Mouse (Mus musculus) lung, postnatal 0 days (tissue): ENCODE measurements around the gene Gm9046. TPM values are rescaled to one million over a fixed set of nuclear protein-coding genes. Genes with fewer than 3 reads are reported as not detected.
"Not testable (repeated sequence)": the region's sequence is repeated elsewhere in the genome, so short reads cannot be mapped to it uniquely, and the experiment has no call there.

Source experiments
- ATAC-seq: fragments of 200-750 bp; cut with Nextera tagmentation; 2 replicates; pipeline ENCODE4 v1.8.0; 2017; ENCODE audit warnings: moderate library complexity
- DNase-seq: peaks from one replicate; pipeline ENCODE4 v3.0.0-alpha.2; 2016; ENCODE audit warnings: low spot score
- H3K27ac ChIP-seq: fragments of 300-500 bp; sonication (generic); 2 replicates; pipeline ENCODE4 v1.5.1; 2014; ENCODE audit warnings: antibody characterized with exemption, mild to moderate bottlenecking, low read length, mixed read lengths
- H3K27me3 ChIP-seq: fragments of 300-500 bp; sonication (generic); replicated peaks from 2 replicates; pipeline ENCODE4 v1.6.1; 2014; ENCODE audit warnings: low read length, mixed read lengths; ENCODE audit not compliant: insufficient read depth
- H3K36me3 ChIP-seq: fragments of 300-500 bp; sonication (generic); 2 replicates; pipeline ENCODE4 v1.6.1; 2014; ENCODE audit warnings: low read length, mixed read lengths; ENCODE audit not compliant: insufficient read depth
- H3K4me1 ChIP-seq: fragments of 300-500 bp; sonication (generic); 2 replicates; pipeline ENCODE4 v1.6.1; 2014; ENCODE audit warnings: antibody characterized with exemption, low read depth, low read length, mixed read lengths; ENCODE audit not compliant: insufficient read depth
- H3K4me2 ChIP-seq: fragments of 300-500 bp; sonication (generic); replicated peaks from 2 replicates; pipeline ENCODE4 v1.6.1; 2014; ENCODE audit warnings: low read depth, mild to moderate bottlenecking, low read length, moderate library complexity, mixed read lengths
- H3K4me3 ChIP-seq: fragments of 300-500 bp; sonication (generic); 2 replicates; pipeline ENCODE4 v1.5.1; 2014; ENCODE audit warnings: low read depth, low read length
- H3K9ac ChIP-seq: fragments of 300-500 bp; sonication (generic); replicated peaks from 2 replicates; pipeline ENCODE4 v1.6.1; 2014; ENCODE audit warnings: low read depth, mild to moderate bottlenecking
- H3K9me3 ChIP-seq: fragments of 300-500 bp; sonication (generic); 2 replicates; pipeline ENCODE4 v1.6.1; 2016; ENCODE audit warnings: low read length, mixed read lengths
- CTCF ChIP-seq: IDR thresholded peaks from 2 replicates; pipeline ENCODE4 v1.5.1; 2016; ENCODE audit warnings: antibody characterized with exemption, mild to moderate bottlenecking
- EP300 ChIP-seq: IDR thresholded peaks from 2 replicates; pipeline ENCODE4 v1.6.1; 2016; ENCODE audit warnings: antibody characterized with exemption, mild to moderate bottlenecking, control low read depth
- WGBS: fragments of 180-500 bp; shearing (Covaris S2); extraction: QIAGEN DNeasy Blood & Tissue Kit; methylation state at CpG from one replicate; pipeline ENCODE4 v1.1.7; 2014; 5-methylcytosine and 5-hydroxymethylcytosine counted together
- polyA plus RNA-seq: library from polyadenylated mRNA; unstranded; fragments of >200 nt; fragmentation: Nextera tagmentation; extraction: Ambion mirVana; gene quantifications from 2 replicates; pipeline ENCODE4 v1.2.1, GENCODE M21; 2015

Gm9046 gene
- polyA plus RNA-seq, 1 experiment from 2014 or later = not detected

GRCm38 (mm10) chr10:118319024-118319423 lies 24.0 kb downstream of the Gm9046 start:
- H3K4me1 ChIP-seq = no peaks in the 10 kb centered on the region
- TF ChIP-seq EP300 (no peak), CTCF (no peak)
- 80% methylated on average over 8 of the region's 8 CpGs for WGBS
- H3K4me2 ChIP-seq = no peak overlapping the region
- no peaks in the 10 kb centered on the region for H3K9me3 ChIP-seq
- no peak overlapping the region for H3K4me3 ChIP-seq
- no peak for DNase-seq
- no peak for ATAC-seq
- no peaks in the 10 kb centered on the region for H3K36me3 ChIP-seq
- H3K27me3 ChIP-seq = no peaks in the 10 kb centered on the region
- H3K27ac ChIP-seq = no peak overlapping the region
- H3K9ac ChIP-seq = no peak overlapping the region

GRCm38 (mm10) chr10:118302133-118302532 lies 40.9 kb downstream of the Gm9046 start:
- not testable (repeated sequence) for ATAC-seq, H3K4me2 ChIP-seq, DNase-seq, H3K9ac ChIP-seq, H3K27ac ChIP-seq, H3K4me3 ChIP-seq, H3K27me3 ChIP-seq, H3K9me3 ChIP-seq, H3K4me1 ChIP-seq, H3K36me3 ChIP-seq
- 38% methylated on average over 2 of the region's 2 CpGs for WGBS

GRCm38 (mm10) chr10:118294938-118295337 lies 48.1 kb downstream of the Gm9046 start, which contains the start of gene Iltifb:
Iltifb (minus strand) TSS chr10:118295038.
- no peak for TF ChIP-seq CTCF
- no peak for TF ChIP-seq EP300
- no peak for DNase-seq
- ATAC-seq = no peak
- no peaks in the 10 kb centered on the region for H3K27me3 ChIP-seq
- H3K9me3 ChIP-seq = no peaks in the 10 kb centered on the region
- H3K4me3 ChIP-seq = no peak within 1 kb of the TSS
- H3K36me3 ChIP-seq = no peaks in the 10 kb centered on the region
- no peak within 1 kb of the TSS for H3K9ac ChIP-seq
- no peak within 1 kb of the TSS for H3K27ac ChIP-seq
- WGBS = 85% methylated on average over 6 of the region's 6 CpGs
- H3K4me1 ChIP-seq = no peaks in the 10 kb centered on the region
- H3K4me2 ChIP-seq = no peak within 1 kb of the TSS

Other genes with a start within 250 kb of the Gm9046 start
- gene Mdm1, start 201.4 kb downstream of the Gm9046 start, polyA plus RNA-seq = 13.6 and 16.4 TPM in 2 replicates
- gene Il22, start 138.3 kb downstream of the Gm9046 start, polyA plus RNA-seq = not detected in 2 replicates
- not detected in 2 replicates for gene Gm32717, start 102.5 kb downstream of the Gm9046 start, polyA plus RNA-seq
- gene Gm32802, start 84.6 kb downstream of the Gm9046 start, polyA plus RNA-seq = not detected in 2 replicates
- not detected in 2 replicates for gene Iltifb, start 48.2 kb downstream of the Gm9046 start, polyA plus RNA-seq
- not detected in 2 replicates for gene Gm9040, start 16.3 kb downstream of the Gm9046 start, polyA plus RNA-seq
- gene Gm9044, start 10.8 kb downstream of the Gm9046 start, polyA plus RNA-seq = not detected in 2 replicates
- gene Gm9045, start 5.4 kb downstream of the Gm9046 start, polyA plus RNA-seq = 0.06 TPM in 1 of 2 replicates, not detected in the other
- not detected in 2 replicates for gene Gm9048, start 5.4 kb upstream of the Gm9046 start, polyA plus RNA-seq
- gene Gm9049, start 10.8 kb upstream of the Gm9046 start, polyA plus RNA-seq = 0.06 TPM in 1 of 2 replicates, not detected in the other
- 0.13 TPM in 1 of 2 replicates, not detected in the other for gene Ifng, start 97.8 kb upstream of the Gm9046 start, polyA plus RNA-seq